Mouse (Mus musculus) forebrain, embryonic 13.5 days (tissue): ENCODE results near the gene Hbb-y. TPM values are rescaled to one million over a fixed set of nuclear protein-coding genes. Genes with fewer than 3 reads are reported as not detected.
"Not testable (repeated sequence)": the region's sequence is repeated elsewhere in the genome, so short reads cannot be mapped to it uniquely, and the experiment has no call there.

ENCODE experiments used
- ATAC-seq: fragments of 200-750 bp; cut with Nextera tagmentation; 2 replicates; pipeline ENCODE4 v1.8.0; 2017
- H3K27ac ChIP-seq: fragments of 300-500 bp; sonication (generic); 2 replicates; pipeline ENCODE4 v1.5.1; 2015; ENCODE audit warnings: inconsistent platforms, mild to moderate bottlenecking, moderate library complexity
- H3K27me3 ChIP-seq: fragments of 300-500 bp; sonication (generic); 2 replicates; pipeline ENCODE4 v1.6.1; 2015; ENCODE audit warnings: mild to moderate bottlenecking, inconsistent platforms
- H3K36me3 ChIP-seq: fragments of 300-500 bp; sonication (generic); 2 replicates; pipeline ENCODE4 v1.6.1; 2015; ENCODE audit warnings: mild to moderate bottlenecking, inconsistent platforms; ENCODE audit not compliant: poor library complexity, severe bottlenecking
- H3K4me1 ChIP-seq: fragments of 300-500 bp; sonication (generic); 2 replicates; pipeline ENCODE4 v1.6.1; 2015; ENCODE audit warnings: inconsistent platforms
- H3K4me2 ChIP-seq: fragments of 300-500 bp; sonication (generic); 2 replicates; pipeline ENCODE4 v1.6.1; 2015; ENCODE audit warnings: inconsistent platforms, mild to moderate bottlenecking, moderate library complexity
- H3K4me3 ChIP-seq: fragments of 300-500 bp; sonication (generic); 2 replicates; pipeline ENCODE4 v1.5.1; 2015; ENCODE audit warnings: mild to moderate bottlenecking, inconsistent platforms
- H3K9ac ChIP-seq: fragments of 300-500 bp; sonication (generic); 2 replicates; pipeline ENCODE4 v1.6.1; 2015; ENCODE audit warnings: mild to moderate bottlenecking, inconsistent platforms
- H3K9me3 ChIP-seq: fragments of 300-500 bp; sonication (generic); replicated peaks from 2 replicates; pipeline ENCODE4 v1.6.1; 2016; ENCODE audit warnings: inconsistent platforms
- WGBS: fragments of 180-500 bp; shearing (Covaris S2); methylation state at CpG from one replicate; pipeline ENCODE4 v1.1.7; 2015; 5-methylcytosine and 5-hydroxymethylcytosine counted together
- polyA plus RNA-seq: library from polyadenylated mRNA; unstranded; fragments of >200 nt; fragmentation: Nextera tagmentation; extraction: Ambion mirVana; gene quantifications from 2 replicates; pipeline ENCODE4 v1.2.1, GENCODE M21; 2015

Gene Hbb-y
- polyA plus RNA-seq, 1 experiment from 2014 or later, result 3,762 TPM

DNA sequence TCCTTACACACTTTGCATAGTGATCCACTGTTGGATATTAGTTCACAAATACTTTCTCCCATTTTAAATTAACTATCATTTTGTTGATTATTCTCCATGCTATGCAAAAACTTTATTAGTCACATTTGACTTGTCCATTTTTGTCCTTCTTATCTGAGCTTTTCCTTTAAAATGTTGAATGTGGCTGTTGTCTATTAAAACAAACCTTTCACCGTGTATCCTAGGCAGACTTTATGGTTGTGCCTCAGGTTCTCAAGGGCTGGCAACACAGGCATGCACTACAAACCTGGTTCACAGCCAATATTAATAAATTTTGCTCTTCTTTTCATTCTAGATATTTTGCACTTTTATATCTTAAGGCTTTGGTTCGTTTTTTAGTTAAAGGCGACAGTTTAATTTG lies 42.3 kb downstream of the Hbb-y start:
- Histone ChIP-seq H3K4me2 (no peak overlapping the region), H3K27ac (no peak overlapping the region), H3K36me3 (no peaks in the 10 kb centered on the region), H3K4me1 (no peaks in the 10 kb centered on the region), H3K9me3 (no peaks in the 10 kb centered on the region), H3K4me3 (no peak overlapping the region), H3K9ac (no peak overlapping the region), H3K27me3 (no peaks in the 10 kb centered on the region)
- 83% methylated on average over 3 of the region's 3 CpGs for WGBS
- ATAC-seq, result no peak

DNA sequence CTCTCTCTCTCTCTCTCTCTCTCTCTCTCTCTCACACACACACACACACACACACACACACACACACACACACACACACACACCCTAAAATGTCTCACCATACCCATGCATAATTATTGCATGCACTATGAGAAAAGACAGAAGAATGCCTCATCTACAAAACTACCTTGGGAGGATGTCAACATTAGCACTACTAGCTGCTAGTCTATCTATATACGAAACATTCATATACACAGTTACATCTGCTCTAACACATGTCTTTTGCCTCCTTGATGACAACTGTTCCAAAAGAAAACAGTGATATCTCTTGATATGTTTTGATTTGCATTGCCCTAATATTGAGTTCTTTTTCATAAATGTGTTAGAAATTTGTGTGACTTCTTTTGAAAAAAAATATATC lies 42.7 kb downstream of the Hbb-y start:
- H3K9me3 ChIP-seq, result no peaks in the 10 kb centered on the region
- H3K27me3 ChIP-seq, result no peaks in the 10 kb centered on the region
- H3K4me3 ChIP-seq, result no peak overlapping the region
- no peak overlapping the region for H3K27ac ChIP-seq
- no peaks in the 10 kb centered on the region for H3K36me3 ChIP-seq
- no peaks in the 10 kb centered on the region for H3K4me1 ChIP-seq
- H3K9ac ChIP-seq, result no peak overlapping the region
- 94% methylated on average over 1 of the region's 1 CpGs for WGBS
- ATAC-seq, result no peak
- H3K4me2 ChIP-seq, result no peak overlapping the region

DNA sequence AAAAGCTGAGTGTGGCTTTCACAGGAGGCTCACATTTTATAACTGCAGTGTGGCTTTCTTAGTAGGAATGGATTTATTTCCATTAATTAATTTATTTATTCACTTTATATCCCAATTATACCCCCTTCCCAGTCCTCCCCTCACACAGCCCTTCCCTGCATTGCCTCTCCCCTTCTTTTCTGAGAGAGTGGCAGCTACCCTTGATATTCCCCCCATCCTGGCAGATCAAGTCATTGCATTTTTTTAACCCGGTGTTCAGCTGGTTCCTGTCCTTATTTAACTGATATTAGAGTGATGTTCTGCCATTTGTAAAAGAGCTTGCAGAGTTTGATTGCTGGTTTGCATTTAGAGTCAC lies 43.2 kb downstream of the Hbb-y start:
- ATAC-seq, result no peak
- 62% methylated on average over 1 of the region's 1 CpGs for WGBS
- H3K9me3 ChIP-seq, result no peaks in the 10 kb centered on the region
- no peaks in the 10 kb centered on the region for H3K36me3 ChIP-seq
- H3K9ac ChIP-seq, result no peak overlapping the region
- no peak overlapping the region for H3K4me3 ChIP-seq
- no peak overlapping the region for H3K4me2 ChIP-seq
- H3K27ac ChIP-seq, result no peak overlapping the region
- no peaks in the 10 kb centered on the region for H3K4me1 ChIP-seq
- H3K27me3 ChIP-seq, result no peaks in the 10 kb centered on the region

DNA sequence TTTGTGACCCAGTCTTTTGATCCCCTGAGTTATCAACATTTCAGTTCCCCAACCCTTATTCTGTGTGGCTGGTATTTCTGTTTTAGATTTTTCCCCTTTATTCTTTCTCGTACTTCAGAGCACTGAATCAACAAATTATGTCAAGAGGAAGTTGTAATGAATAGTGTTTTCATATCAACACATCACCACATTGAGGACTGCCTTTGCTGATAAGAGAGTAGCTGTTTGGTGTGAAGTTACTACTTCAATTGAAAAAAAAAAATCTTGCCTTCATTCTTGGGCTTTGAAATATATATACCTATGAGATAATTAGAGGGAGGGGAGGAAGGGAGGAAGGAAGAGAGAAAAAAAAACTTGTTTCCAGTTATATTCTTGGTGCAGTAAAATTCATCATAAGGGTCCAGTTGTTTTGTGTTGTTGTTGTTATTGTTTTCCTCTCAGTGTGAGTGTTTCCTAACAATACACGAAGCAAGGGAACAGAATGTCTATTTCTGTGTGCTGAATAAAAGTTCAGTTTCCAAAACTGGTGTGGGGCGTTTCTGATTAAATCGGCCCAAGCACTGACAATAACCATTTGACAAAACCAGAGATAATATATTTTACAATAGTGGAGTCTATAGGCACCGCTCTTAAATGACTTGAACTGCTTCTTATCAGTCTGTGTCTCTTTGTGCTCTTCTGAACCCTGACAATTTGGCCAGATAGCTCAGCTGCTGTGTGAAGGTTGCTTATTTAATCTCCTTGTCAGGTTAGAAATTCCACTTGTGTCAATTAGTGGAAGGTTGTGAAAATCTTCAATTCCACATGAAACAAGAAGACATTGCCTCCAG lies 43.8 kb downstream of the Hbb-y start:
- H3K27ac ChIP-seq, result no peak overlapping the region
- ATAC-seq, result no peak
- no peaks in the 10 kb centered on the region for H3K27me3 ChIP-seq
- H3K9ac ChIP-seq, result no peak overlapping the region
- H3K4me2 ChIP-seq, result no peak overlapping the region
- no peaks in the 10 kb centered on the region for H3K9me3 ChIP-seq
- no peaks in the 10 kb centered on the region for H3K36me3 ChIP-seq
- no peak overlapping the region for H3K4me3 ChIP-seq
- H3K4me1 ChIP-seq, result no peaks in the 10 kb centered on the region
- WGBS, result 72% methylated on average over 5 of the region's 5 CpGs

DNA sequence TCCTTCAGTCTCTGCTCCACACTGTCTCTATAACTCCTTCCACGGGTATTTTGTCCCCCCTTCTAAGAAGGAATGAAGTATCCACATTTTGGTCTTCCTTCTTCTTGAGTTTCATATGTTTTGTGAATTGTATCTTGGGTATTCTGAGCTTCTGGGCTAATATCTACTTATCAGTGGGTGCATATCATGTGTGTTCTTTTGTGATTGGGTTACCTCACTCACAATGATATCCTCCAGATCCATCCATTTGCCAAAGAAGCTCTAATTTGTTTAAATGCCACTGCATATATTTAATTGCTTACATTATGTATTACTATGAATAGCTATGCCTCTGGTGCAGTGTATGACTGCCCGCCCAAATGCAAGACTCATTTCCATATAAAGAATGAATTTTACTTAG lies 44.9 kb downstream of the Hbb-y start:
- not testable (repeated sequence) for H3K4me2 ChIP-seq, H3K4me3 ChIP-seq, H3K4me1 ChIP-seq, H3K27me3 ChIP-seq, ATAC-seq, H3K9me3 ChIP-seq, H3K27ac ChIP-seq, H3K9ac ChIP-seq, H3K36me3 ChIP-seq
- WGBS, result 69% methylated on average over 2 of the region's 2 CpGs

DNA sequence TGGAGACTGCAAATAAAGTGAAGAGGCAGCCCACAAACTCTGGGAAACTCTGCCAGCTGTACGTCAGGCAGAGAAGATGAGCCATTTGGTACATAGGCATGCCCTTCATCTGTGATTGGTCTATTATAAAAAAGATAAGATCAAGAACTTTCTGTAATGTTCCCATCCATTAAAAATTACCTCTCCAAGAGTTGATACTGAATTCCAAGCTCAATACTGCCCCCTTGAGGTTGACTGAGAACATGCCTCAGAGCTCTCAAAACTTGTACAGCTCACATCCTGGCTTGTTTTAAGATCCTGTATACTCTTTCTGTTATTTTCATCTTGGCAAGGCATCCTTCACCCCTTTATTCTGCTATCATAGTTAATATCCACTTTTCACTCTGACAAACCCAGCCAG lies 46.2 kb downstream of the Hbb-y start:
- H3K9me3 ChIP-seq, result no peaks in the 10 kb centered on the region
- no peaks in the 10 kb centered on the region for H3K36me3 ChIP-seq
- H3K27ac ChIP-seq, result no peak overlapping the region
- H3K9ac ChIP-seq, result no peak overlapping the region
- whole genome bisulfite sequencing, result 70% methylated on average over 1 of the region's 1 CpGs
- H3K27me3 ChIP-seq, result no peaks in the 10 kb centered on the region
- ATAC-seq, result no peak
- no peak overlapping the region for H3K4me3 ChIP-seq
- H3K4me1 ChIP-seq, result no peaks in the 10 kb centered on the region
- no peak overlapping the region for H3K4me2 ChIP-seq

Other genes starting within 250 kb of the Hbb-y start
- gene Olfr620, start 240.7 kb downstream of the Hbb-y start, polyA plus RNA-seq, result not detected in 2 replicates
- not detected in 2 replicates for gene Olfr622, start 210.5 kb downstream of the Hbb-y start, polyA plus RNA-seq
- gene Olfr623, start 189.5 kb downstream of the Hbb-y start, polyA plus RNA-seq, result not detected in 2 replicates
- gene Olfr624, start 182.0 kb downstream of the Hbb-y start, polyA plus RNA-seq, result 0.03 TPM in 1 of 2 replicates, not detected in the other
- not detected in 2 replicates for gene Olfr625-ps1, start 170.5 kb downstream of the Hbb-y start, polyA plus RNA-seq
- gene Olfr243, start 138.5 kb downstream of the Hbb-y start, polyA plus RNA-seq, result not detected in 2 replicates
- gene Olfr628, start 122.8 kb downstream of the Hbb-y start, polyA plus RNA-seq, result not detected in 2 replicates
- gene Olfr629, start 108.3 kb downstream of the Hbb-y start, polyA plus RNA-seq, result not detected in 2 replicates
- not detected in 2 replicates for gene Olfr630, start 95.9 kb downstream of the Hbb-y start, polyA plus RNA-seq
- gene Olfr69, start 81.6 kb downstream of the Hbb-y start, polyA plus RNA-seq, result not detected in 2 replicates
- not detected in 2 replicates for gene Olfr68, start 73.5 kb downstream of the Hbb-y start, polyA plus RNA-seq
- not detected in 2 replicates for gene Olfr67, start 61.4 kb downstream of the Hbb-y start, polyA plus RNA-seq
- 960 and 1,191 TPM in 2 replicates for gene Hbb-bt, start 39.2 kb downstream of the Hbb-y start, polyA plus RNA-seq
- gene Hbb-bs, start 25.1 kb downstream of the Hbb-y start, polyA plus RNA-seq, result 1,844 and 2,278 TPM in 2 replicates
- not detected in 2 replicates for gene Hbb-bh2, start 12.7 kb downstream of the Hbb-y start, polyA plus RNA-seq
- 32.1 and 81.1 TPM in 2 replicates for gene Hbb-bh1, start 10.1 kb downstream of the Hbb-y start, polyA plus RNA-seq
- gene Olfr66, start 33.0 kb upstream of the Hbb-y start, polyA plus RNA-seq, result not detected in 2 replicates
- gene Olfr64, start 41.3 kb upstream of the Hbb-y start, polyA plus RNA-seq, result not detected in 2 replicates
- gene Olfr65, start 50.3 kb upstream of the Hbb-y start, polyA plus RNA-seq, result not detected in 2 replicates
- gene Olfr631, start 75.6 kb upstream of the Hbb-y start, polyA plus RNA-seq, result not detected in 2 replicates
- gene Olfr632, start 81.1 kb upstream of the Hbb-y start, polyA plus RNA-seq, result not detected in 2 replicates
- not detected in 2 replicates for gene Olfr633, start 91.2 kb upstream of the Hbb-y start, polyA plus RNA-seq
- not detected in 2 replicates for gene Olfr635, start 117.9 kb upstream of the Hbb-y start, polyA plus RNA-seq
- gene Olfr638, start 145.5 kb upstream of the Hbb-y start, polyA plus RNA-seq, result not detected in 2 replicates
- gene Olfr639, start 164.1 kb upstream of the Hbb-y start, polyA plus RNA-seq, result 0.04 TPM in 1 of 2 replicates, not detected in the other
- not detected in 2 replicates for gene Olfr640, start 172.4 kb upstream of the Hbb-y start, polyA plus RNA-seq
- not detected in 2 replicates for gene Olfr641, start 182.2 kb upstream of the Hbb-y start, polyA plus RNA-seq
- not detected in 2 replicates for gene Olfr642, start 199.4 kb upstream of the Hbb-y start, polyA plus RNA-seq
- not detected in 2 replicates for gene 4930516K23Rik, start 208.2 kb upstream of the Hbb-y start, polyA plus RNA-seq
- gene Olfr644, start 218.7 kb upstream of the Hbb-y start, polyA plus RNA-seq, result not detected in 2 replicates
- not detected in 2 replicates for gene Olfr645, start 232.2 kb upstream of the Hbb-y start, polyA plus RNA-seq